Mouse (Mus musculus): ENCODE data around the gene Cdc42ep3. TPM values are rescaled to one million over a fixed set of nuclear protein-coding genes. Genes with fewer than 3 reads are reported as not detected.

The Cdc42ep3 gene
- total RNA-seq (2014; fragmentation: Nextera tagmentation): not detected in 2 replicates
- 0.11 TPM in 1 of 2 replicates, not detected in the other for total RNA-seq (2017)
- polyA plus RNA-seq (2012): not detected in 2 replicates

- Histone ChIP-seq H3K36me3 (replicated peaks) (no peaks in the 10 kb centered on the region), H3K4me3 (ENCODE audit: low read depth, low read length) (peak within 1 kb of the TSS; percentile 13; the same call in 1 of the 2 replicates), H3K27me3 (ENCODE audit: insufficient read depth, low read length) (no peaks in the 10 kb centered on the region), H3K4me1 (ENCODE audit: insufficient read depth, low read depth, low read length) (no peaks in the 10 kb centered on the region), H3K9me3 (replicated peaks) (peaks cover 43% of the 10 kb centered on the region)
- TF ChIP-seq TAL1 (conservative IDR thresholded peaks at IDR 0.05; ENCODE audit: low read depth, low read length) (no peak), CTCF (IDR thresholded peaks at IDR 0.05; ENCODE audit: low read depth, low read length) (no peak)
- ATAC-seq (ENCODE audit: extremely low read depth, insufficient number of reproducible peaks, low FRiP score, poor library complexity, severe bottlenecking): no peak
- no peak for DNase-seq (ENCODE audit: low spot score)
These were observed at the start of gene Cdc42ep3 for GRCm38 (mm10) chr17:79354444-79355270. TSS of gene Cdc42ep3 (minus strand) at chr17:79355091.

- H3K9me3 ChIP-seq (replicated peaks): peaks cover 7% of the 10 kb centered on the region; the same call in 1 of the 2 replicates
- H3K36me3 ChIP-seq (replicated peaks): no peaks in the 10 kb centered on the region
- H3K4me1 ChIP-seq (ENCODE audit: insufficient read depth, low read depth, low read length): no peaks in the 10 kb centered on the region
- H3K27me3 ChIP-seq (ENCODE audit: insufficient read depth, low read length): no peaks in the 10 kb centered on the region
- ATAC-seq (ENCODE audit: extremely low read depth, insufficient number of reproducible peaks, low FRiP score, poor library complexity, severe bottlenecking) (no peak), DNase-seq (ENCODE audit: low spot score) (no peak)
- TF ChIP-seq TAL1 (conservative IDR thresholded peaks at IDR 0.05; ENCODE audit: low read depth, low read length) (no peak), GATA2 (IDR thresholded peaks at IDR 0.05; ENCODE audit: borderline replicate concordance, low read depth, low read length) (no peak), POLR2AphosphoS5 (IDR thresholded peaks at IDR 0.05; ENCODE audit: insufficient replicate concordance, low read depth, low read length) (no peak), GATA1 (IDR thresholded peaks at IDR 0.05; ENCODE audit: borderline replicate concordance, low read length) (no peak), CTCF (IDR thresholded peaks at IDR 0.05; ENCODE audit: low read depth, low read length) (no peak)
- H3K4me3 ChIP-seq (ENCODE audit: low read depth, low read length): no peak overlapping the region
These were observed 45.5 kb upstream of the Cdc42ep3 start for GRCm38 (mm10) chr17:79400356-79400755.

GRCm38 (mm10) chr17:79398416-79398815, 43.5 kb upstream of the Cdc42ep3 start:
- H3K36me3 ChIP-seq (replicated peaks): no peaks in the 10 kb centered on the region
- DNase-seq (ENCODE audit: low spot score): no peak
- H3K27me3 ChIP-seq (ENCODE audit: insufficient read depth, low read length): no peaks in the 10 kb centered on the region
- no peak for TF ChIP-seq POLR2AphosphoS5 (IDR thresholded peaks at IDR 0.05; ENCODE audit: insufficient replicate concordance, low read depth, low read length)
- no peak overlapping the region for H3K4me3 ChIP-seq (ENCODE audit: low read depth, low read length)
- no peaks in the 10 kb centered on the region for H3K4me1 ChIP-seq (ENCODE audit: insufficient read depth, low read depth, low read length)
- no peak for ATAC-seq (ENCODE audit: extremely low read depth, insufficient number of reproducible peaks, low FRiP score, poor library complexity, severe bottlenecking)
- peaks cover 9% of the 10 kb centered on the region for H3K9me3 ChIP-seq (replicated peaks)

- Histone ChIP-seq H3K9me3 (replicated peaks) (peaks cover 9% of the 10 kb centered on the region), H3K4me1 (ENCODE audit: insufficient read depth, low read depth, low read length) (no peaks in the 10 kb centered on the region), H3K36me3 (replicated peaks) (no peaks in the 10 kb centered on the region), H3K4me3 (ENCODE audit: low read depth, low read length) (no peak overlapping the region), H3K27me3 (ENCODE audit: insufficient read depth, low read length) (no peaks in the 10 kb centered on the region)
- no peak for ATAC-seq (ENCODE audit: extremely low read depth, insufficient number of reproducible peaks, low FRiP score, poor library complexity, severe bottlenecking)
- no peak for DNase-seq (ENCODE audit: low spot score)
- TF ChIP-seq GATA2 (IDR thresholded peaks at IDR 0.05; ENCODE audit: borderline replicate concordance, low read depth, low read length): no peak
- no peak for TF ChIP-seq CTCF (IDR thresholded peaks at IDR 0.05; ENCODE audit: low read depth, low read length)
These were observed 39.9 kb upstream of the Cdc42ep3 start for GRCm38 (mm10) chr17:79394799-79395198.

GRCm38 (mm10) chr17:79393886-79394285, 39.0 kb upstream of the Cdc42ep3 start:
- Histone ChIP-seq H3K4me3 (ENCODE audit: low read depth, low read length) (no peak overlapping the region), H3K27me3 (ENCODE audit: insufficient read depth, low read length) (no peaks in the 10 kb centered on the region), H3K9me3 (replicated peaks) (peaks cover 7% of the 10 kb centered on the region), H3K4me1 (ENCODE audit: insufficient read depth, low read depth, low read length) (no peaks in the 10 kb centered on the region), H3K36me3 (replicated peaks) (no peaks in the 10 kb centered on the region)
- DNase-seq (ENCODE audit: low spot score): no peak
- no peak for ATAC-seq (ENCODE audit: extremely low read depth, insufficient number of reproducible peaks, low FRiP score, poor library complexity, severe bottlenecking)
- no peak for TF ChIP-seq POLR2AphosphoS5 (IDR thresholded peaks at IDR 0.05; ENCODE audit: insufficient replicate concordance, low read depth, low read length)
- TF ChIP-seq GATA1 (IDR thresholded peaks at IDR 0.05; ENCODE audit: borderline replicate concordance, low read length): no peak
- TF ChIP-seq TAL1 (conservative IDR thresholded peaks at IDR 0.05; ENCODE audit: low read depth, low read length): no peak
- no peak for TF ChIP-seq GATA2 (IDR thresholded peaks at IDR 0.05; ENCODE audit: borderline replicate concordance, low read depth, low read length)
- TF ChIP-seq CTCF (IDR thresholded peaks at IDR 0.05; ENCODE audit: low read depth, low read length): no peak

- Histone ChIP-seq H3K36me3 (replicated peaks) (no peaks in the 10 kb centered on the region), H3K27me3 (ENCODE audit: insufficient read depth, low read length) (no peaks in the 10 kb centered on the region), H3K4me3 (ENCODE audit: low read depth, low read length) (no peak overlapping the region), H3K9me3 (replicated peaks) (peaks cover 10% of the 10 kb centered on the region), H3K4me1 (ENCODE audit: insufficient read depth, low read depth, low read length) (no peaks in the 10 kb centered on the region)
- TF ChIP-seq POLR2AphosphoS5 (IDR thresholded peaks at IDR 0.05; ENCODE audit: insufficient replicate concordance, low read depth, low read length) (no peak), GATA1 (IDR thresholded peaks at IDR 0.05; ENCODE audit: borderline replicate concordance, low read length) (no peak), GATA2 (IDR thresholded peaks at IDR 0.05; ENCODE audit: borderline replicate concordance, low read depth, low read length) (no peak), CTCF (IDR thresholded peaks at IDR 0.05; ENCODE audit: low read depth, low read length) (no peak), TAL1 (conservative IDR thresholded peaks at IDR 0.05; ENCODE audit: low read depth, low read length) (no peak)
- DNase-seq (ENCODE audit: low spot score) (no peak), ATAC-seq (ENCODE audit: extremely low read depth, insufficient number of reproducible peaks, low FRiP score, poor library complexity, severe bottlenecking) (no peak)
These were observed 32.7 kb upstream of the Cdc42ep3 start for GRCm38 (mm10) chr17:79387465-79388066.

All from G1E (cell line).